Mouse (Mus musculus): Measurements from ENCODE around the gene Lsm2.
"Not testable (repeated sequence)": the region's sequence is repeated elsewhere in the genome, so short reads cannot be mapped to it uniquely, and the experiment has no call there.

Lsm2 gene

GRCm38 (mm10) chr17:34981690-34982180, at the start of gene Lsm2:
TSS of gene Lsm2 (plus strand) at chr17:34981862.
- peak; percentile 94 for DNase-seq

GRCm38 (mm10) chr17:34932287-34932686, 49.4 kb upstream of the Lsm2 start:
- DNase-seq: no peak

- DNase-seq: peak; percentile 67
Measured at GRCm38 (mm10) chr17:34934031-34934430, 47.6 kb upstream of the Lsm2 start.

GRCm38 (mm10) chr17:34934830-34935229, 46.8 kb upstream of the Lsm2 start:
- no peak for DNase-seq

GRCm38 (mm10) chr17:34937960-34938505, 43.6 kb upstream of the Lsm2 start:
- peak; percentile 66 for DNase-seq

- DNase-seq: peak; percentile 41
Measured at GRCm38 (mm10) chr17:34941344-34942041, 40.2 kb upstream of the Lsm2 start.

- DNase-seq: no peak
Measured at GRCm38 (mm10) chr17:34943128-34943815, 38.4 kb upstream of the Lsm2 start.

- DNase-seq: peak; percentile 58
Measured at GRCm38 (mm10) chr17:34944362-34944761, 37.3 kb upstream of the Lsm2 start.

GRCm38 (mm10) chr17:34946486-34947140, 35.0 kb upstream of the Lsm2 start:
- DNase-seq: peak; percentile 62

- peak; percentile 67 for DNase-seq
Measured at GRCm38 (mm10) chr17:34947606-34948005, 34.1 kb upstream of the Lsm2 start.

- DNase-seq: not testable (repeated sequence)
Measured at GRCm38 (mm10) chr17:34948721-34949552, 32.7 kb upstream of the Lsm2 start.

- no peak for DNase-seq
Measured at GRCm38 (mm10) chr17:34949553-34949969, 32.1 kb upstream of the Lsm2 start.

GRCm38 (mm10) chr17:34950514-34951455, 30.9 kb upstream of the Lsm2 start:
- DNase-seq: no peak

- no peak for DNase-seq
Measured at GRCm38 (mm10) chr17:34951636-34952377, 29.9 kb upstream of the Lsm2 start.

- DNase-seq: peak; percentile 86
Measured at GRCm38 (mm10) chr17:34952378-34953040, 29.2 kb upstream of the Lsm2 start.

- no peak for DNase-seq
Measured at GRCm38 (mm10) chr17:34953258-34953657, 28.4 kb upstream of the Lsm2 start.

GRCm38 (mm10) chr17:34953904-34954303, 27.8 kb upstream of the Lsm2 start:
- DNase-seq: peak; percentile 34

GRCm38 (mm10) chr17:34954831-34955230, 26.8 kb upstream of the Lsm2 start:
- DNase-seq: no peak

- no peak for DNase-seq
Measured at GRCm38 (mm10) chr17:34955884-34956283, 25.8 kb upstream of the Lsm2 start.

GRCm38 (mm10) chr17:34956340-34956739, 25.3 kb upstream of the Lsm2 start:
- no peak for DNase-seq
